Mouse (Mus musculus): ENCODE data around the gene 4930412O13Rik. TPM values are rescaled to one million over a fixed set of nuclear protein-coding genes. Genes with fewer than 3 reads are reported as not detected.

Gene 4930412O13Rik
- polyA plus RNA-seq, 1 experiment from 2014 or later = 0.29 TPM

- no peak for DNase-seq (ENCODE audit: low spot score)
Measured at GRCm38 (mm10) chr2:9883803-9884532, 2.9 kb downstream of the 4930412O13Rik start.

GRCm38 (mm10) chr2:9884533-9885216 is 3.6 kb downstream of the 4930412O13Rik start:
- H3K36me3 ChIP-seq (ENCODE audit: control insufficient read depth, insufficient read depth, low read length) = no peaks in the 10 kb centered on the region
- no peak overlapping the region for H3K9ac ChIP-seq (ENCODE audit: low read depth, low read length)
- peaks cover 99% of the 10 kb centered on the region for H3K27me3 ChIP-seq (replicated peaks; ENCODE audit: control insufficient read depth, insufficient read depth, low read length)
- H3K9me3 ChIP-seq (ENCODE audit: control insufficient read depth, low read length) = no peaks in the 10 kb centered on the region
- DNase-seq (ENCODE audit: low spot score) (no peak), ATAC-seq (ENCODE audit: low read depth) (no peak)
- H3K4me3 ChIP-seq (ENCODE audit: low read depth, low read length) = peak overlapping the region; percentile 39
- peaks cover 20% of the 10 kb centered on the region; the same call in 1 of the 2 replicates for H3K4me1 ChIP-seq (ENCODE audit: control insufficient read depth, insufficient read depth, low read length)
- 9% methylated on average over 15 of the region's 15 CpGs for WGBS
- peak overlapping the region; percentile 77; the same call in 1 of the 2 replicates for H3K4me2 ChIP-seq (ENCODE audit: low read depth, low read length)
- H3K27ac ChIP-seq (replicated peaks; ENCODE audit: low read depth, low read length) = no peak overlapping the region

More at GRCm38 (mm10) chr2:9883803-9884532, 2.9 kb downstream of the 4930412O13Rik start:
- Histone ChIP-seq H3K27ac (replicated peaks; ENCODE audit: low read depth, low read length) (no peak overlapping the region), H3K4me2 (ENCODE audit: low read depth, low read length) (peak overlapping the region; percentile 77), H3K9me3 (ENCODE audit: control insufficient read depth, low read length) (no peaks in the 10 kb centered on the region), H3K4me3 (ENCODE audit: low read depth, low read length) (peak overlapping the region; percentile 39), H3K9ac (ENCODE audit: low read depth, low read length) (peak overlapping the region; percentile 48), H3K36me3 (ENCODE audit: control insufficient read depth, insufficient read depth, low read length) (no peaks in the 10 kb centered on the region), H3K27me3 (replicated peaks; ENCODE audit: control insufficient read depth, insufficient read depth, low read length) (peaks cover 99% of the 10 kb centered on the region), H3K4me1 (ENCODE audit: control insufficient read depth, insufficient read depth, low read length) (peaks cover 20% of the 10 kb centered on the region; the same call in 1 of the 2 replicates)
- ATAC-seq (ENCODE audit: low read depth) = no peak
- 1% methylated on average over 27 of the region's 27 CpGs for WGBS

DNA sequence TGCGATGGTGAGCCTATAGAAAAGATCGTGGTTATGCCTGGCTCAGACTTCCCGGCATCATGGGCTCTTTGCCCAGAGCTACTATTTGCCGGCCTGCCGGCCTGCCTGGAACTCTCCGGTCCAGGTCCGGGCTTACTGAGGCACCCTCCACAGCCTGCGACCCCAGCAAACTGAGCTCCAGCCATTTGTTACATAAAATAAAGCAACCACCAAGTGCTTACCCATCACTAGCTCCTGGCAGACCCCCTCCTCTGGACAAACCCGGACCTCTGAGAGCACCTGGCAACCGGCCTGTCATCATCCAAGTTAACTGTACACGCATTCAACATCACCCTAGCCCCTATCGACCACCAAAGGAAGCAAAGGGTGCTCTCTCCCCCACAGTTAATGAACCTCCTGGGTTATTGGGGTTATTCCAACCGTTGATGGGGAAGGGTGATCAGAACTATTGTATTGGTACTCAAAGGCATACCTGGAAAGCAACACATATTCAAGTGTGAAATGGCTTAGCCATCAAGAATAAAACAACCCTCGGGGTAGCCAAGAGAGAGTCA is 4.2 kb downstream of the 4930412O13Rik start:
- Histone ChIP-seq H3K9ac (ENCODE audit: low read depth, low read length) (no peak overlapping the region), H3K4me1 (ENCODE audit: control insufficient read depth, insufficient read depth, low read length) (peaks cover 20% of the 10 kb centered on the region; the same call in 1 of the 2 replicates), H3K27ac (replicated peaks; ENCODE audit: low read depth, low read length) (no peak overlapping the region), H3K27me3 (replicated peaks; ENCODE audit: control insufficient read depth, insufficient read depth, low read length) (peaks cover 99% of the 10 kb centered on the region), H3K9me3 (ENCODE audit: control insufficient read depth, low read length) (no peaks in the 10 kb centered on the region), H3K4me2 (ENCODE audit: low read depth, low read length) (no peak overlapping the region), H3K4me3 (ENCODE audit: low read depth, low read length) (no peak overlapping the region), H3K36me3 (ENCODE audit: control insufficient read depth, insufficient read depth, low read length) (no peaks in the 10 kb centered on the region)
- no peak for ATAC-seq (ENCODE audit: low read depth)
- 10% methylated on average over 14 of the region's 14 CpGs for WGBS
- DNase-seq (ENCODE audit: low spot score) = no peak

GRCm38 (mm10) chr2:9886031-9886430 is 5.0 kb downstream of the 4930412O13Rik start:
- Histone ChIP-seq H3K27ac (replicated peaks; ENCODE audit: low read depth, low read length) (no peak overlapping the region), H3K9ac (ENCODE audit: low read depth, low read length) (no peak overlapping the region), H3K27me3 (replicated peaks; ENCODE audit: control insufficient read depth, insufficient read depth, low read length) (peaks cover 99% of the 10 kb centered on the region), H3K9me3 (ENCODE audit: control insufficient read depth, low read length) (no peaks in the 10 kb centered on the region), H3K4me2 (ENCODE audit: low read depth, low read length) (no peak overlapping the region), H3K4me1 (ENCODE audit: control insufficient read depth, insufficient read depth, low read length) (peaks cover 15% of the 10 kb centered on the region; the same call in 1 of the 2 replicates), H3K36me3 (ENCODE audit: control insufficient read depth, insufficient read depth, low read length) (no peaks in the 10 kb centered on the region), H3K4me3 (ENCODE audit: low read depth, low read length) (no peak overlapping the region)
- WGBS = 23% methylated on average over 3 of the region's 3 CpGs
- no peak for DNase-seq (ENCODE audit: low spot score)
- no peak for ATAC-seq (ENCODE audit: low read depth)

GRCm38 (mm10) chr2:9886921-9887610 is 6.0 kb downstream of the 4930412O13Rik start:
- H3K9me3 ChIP-seq (ENCODE audit: control insufficient read depth, low read length) = no peaks in the 10 kb centered on the region
- no peak overlapping the region for H3K9ac ChIP-seq (ENCODE audit: low read depth, low read length)
- peaks cover 10% of the 10 kb centered on the region; the same call in 1 of the 2 replicates for H3K4me1 ChIP-seq (ENCODE audit: control insufficient read depth, insufficient read depth, low read length)
- H3K27ac ChIP-seq (replicated peaks; ENCODE audit: low read depth, low read length) = no peak overlapping the region
- WGBS = 6% methylated on average over 7 of the region's 7 CpGs
- no peaks in the 10 kb centered on the region for H3K36me3 ChIP-seq (ENCODE audit: control insufficient read depth, insufficient read depth, low read length)
- ATAC-seq (ENCODE audit: low read depth) (no peak), DNase-seq (ENCODE audit: low spot score) (no peak)
- no peak overlapping the region for H3K4me2 ChIP-seq (ENCODE audit: low read depth, low read length)
- no peak overlapping the region for H3K4me3 ChIP-seq (ENCODE audit: low read depth, low read length)
- peaks cover 97% of the 10 kb centered on the region for H3K27me3 ChIP-seq (replicated peaks; ENCODE audit: control insufficient read depth, insufficient read depth, low read length)

DNA sequence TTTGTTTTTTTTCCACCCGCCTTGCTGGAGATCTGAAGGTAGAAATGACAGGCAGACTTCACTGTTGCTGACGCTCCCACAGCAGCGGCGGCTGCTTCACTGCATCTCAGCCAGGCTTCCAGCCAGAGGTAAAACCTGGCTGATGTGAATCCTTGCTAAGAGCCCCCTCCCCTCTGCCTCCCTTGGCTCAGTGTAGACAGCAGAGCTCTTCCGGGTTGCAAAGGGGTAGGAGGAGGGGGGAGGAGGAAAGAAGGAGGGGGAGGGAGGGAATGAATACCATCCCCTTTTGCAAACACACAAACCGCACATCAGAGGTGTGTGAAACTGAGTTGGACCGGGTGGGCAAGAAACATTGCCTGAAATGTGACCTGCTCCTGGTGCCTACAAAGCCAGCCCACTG is 6.6 kb downstream of the 4930412O13Rik start:
- Histone ChIP-seq H3K27ac (replicated peaks; ENCODE audit: low read depth, low read length) (no peak overlapping the region), H3K4me3 (ENCODE audit: low read depth, low read length) (no peak overlapping the region), H3K9ac (ENCODE audit: low read depth, low read length) (no peak overlapping the region), H3K4me1 (ENCODE audit: control insufficient read depth, insufficient read depth, low read length) (0 out of 2 replicates have a peak, but pooled peaks cover 5% of the 10 kb centered on the region), H3K27me3 (replicated peaks; ENCODE audit: control insufficient read depth, insufficient read depth, low read length) (peaks cover 97% of the 10 kb centered on the region), H3K36me3 (ENCODE audit: control insufficient read depth, insufficient read depth, low read length) (no peaks in the 10 kb centered on the region), H3K4me2 (ENCODE audit: low read depth, low read length) (no peak overlapping the region), H3K9me3 (ENCODE audit: control insufficient read depth, low read length) (no peaks in the 10 kb centered on the region)
- DNase-seq (ENCODE audit: low spot score) = no peak
- 0% methylated on average over 7 of the region's 7 CpGs for WGBS
- ATAC-seq (ENCODE audit: low read depth) = no peak

DNA sequence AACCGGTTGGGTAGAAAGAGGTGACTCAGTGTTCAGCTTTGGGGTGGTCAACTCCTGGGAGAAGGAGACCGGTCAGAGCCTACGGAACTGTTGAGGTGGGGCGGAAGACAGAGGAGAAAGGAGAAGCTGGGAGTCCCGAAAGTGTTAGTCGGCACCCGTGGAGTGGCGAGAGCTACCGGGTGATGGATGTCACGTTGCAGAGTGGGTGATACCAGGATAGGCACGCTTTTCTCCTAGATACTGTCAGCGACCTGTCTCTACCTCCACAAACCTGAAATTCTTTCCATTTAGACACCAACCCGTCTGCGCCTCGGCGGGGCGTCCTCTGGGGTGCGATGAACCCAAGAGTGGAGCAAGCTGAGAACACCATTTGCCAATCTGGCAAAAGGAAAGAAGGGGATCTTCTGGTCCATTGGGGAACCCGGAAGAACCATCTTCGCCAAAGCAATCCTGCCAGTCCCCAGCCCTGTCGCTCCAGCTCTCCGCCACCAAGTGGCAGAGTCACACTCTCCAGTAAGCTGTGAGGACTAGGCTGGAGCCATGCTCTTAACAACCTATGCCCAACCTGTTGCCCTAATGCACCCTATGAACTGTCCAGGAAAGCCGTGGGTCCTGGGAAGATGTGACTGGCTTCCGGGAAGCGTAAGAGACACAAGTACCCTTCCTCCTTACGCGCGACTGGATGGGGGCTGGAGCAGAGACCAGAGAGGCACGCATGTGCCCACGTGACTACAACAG is 8.0 kb downstream of the 4930412O13Rik start, which contains the start of gene 9230102O04Rik:
TSS of gene 9230102O04Rik (minus strand) at position 628 of the 738 bp plus-strand sequence.
- Histone ChIP-seq H3K27ac (replicated peaks; ENCODE audit: low read depth, low read length) (no peak within 1 kb of the TSS), H3K27me3 (replicated peaks; ENCODE audit: control insufficient read depth, insufficient read depth, low read length) (peaks cover 98% of the 10 kb centered on the region), H3K9me3 (ENCODE audit: control insufficient read depth, low read length) (no peaks in the 10 kb centered on the region), H3K36me3 (ENCODE audit: control insufficient read depth, insufficient read depth, low read length) (no peaks in the 10 kb centered on the region), H3K4me1 (ENCODE audit: control insufficient read depth, insufficient read depth, low read length) (no peaks in the 10 kb centered on the region), H3K9ac (ENCODE audit: low read depth, low read length) (no peak within 1 kb of the TSS), H3K4me3 (ENCODE audit: low read depth, low read length) (peak within 1 kb of the TSS; percentile 28), H3K4me2 (ENCODE audit: low read depth, low read length) (peak within 1 kb of the TSS; percentile 50)
- peak; percentile 73 for ATAC-seq (ENCODE audit: low read depth)
- 0% methylated on average over 29 of the region's 30 CpGs for WGBS
- DNase-seq (ENCODE audit: low spot score) = no peak

All from embryonic facial prominence, embryonic 14.5 days (tissue).